Mouse (Mus musculus): ENCODE measurements around the gene Zfp217. TPM values are rescaled to one million over a fixed set of nuclear protein-coding genes. Genes with fewer than 3 reads are reported as not detected.

The Zfp217 gene
- polyA plus RNA-seq, 1 experiment, result 5.0 TPM

DNA sequence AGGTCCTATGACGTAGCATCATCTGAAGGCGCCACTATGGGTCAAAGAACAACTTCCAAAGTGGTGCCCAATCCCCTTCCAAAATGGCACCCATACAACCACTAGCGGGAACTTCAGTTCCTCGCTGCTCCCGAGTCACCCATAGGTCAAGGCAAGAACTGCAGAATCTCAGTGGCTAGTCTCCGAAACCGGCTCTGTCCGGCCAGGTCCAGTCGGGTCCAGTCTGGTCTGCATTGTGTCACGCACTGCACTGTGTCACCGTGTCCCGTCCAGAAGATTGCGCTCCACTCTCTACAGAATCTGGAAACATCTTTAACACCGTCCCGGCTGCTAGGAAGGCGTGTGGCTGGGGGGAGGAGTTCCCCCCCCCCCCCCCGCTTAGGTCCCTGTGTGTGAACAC lies 53.7 kb downstream of the Zfp217 start:
- Histone ChIP-seq H3K27me3 (ENCODE audit: control insufficient read depth, insufficient read depth, insufficient read length) (peaks cover 15% of the 10 kb centered on the region), H3K79me2 (ENCODE audit: control insufficient read depth, insufficient read depth) (no peaks in the 10 kb centered on the region), H3K4me2 (ENCODE audit: low read depth) (no peak overlapping the region), H3K36me3 (ENCODE audit: control insufficient read depth, insufficient read depth) (no peaks in the 10 kb centered on the region), H3K4me3 (no peak overlapping the region), H3ac (ENCODE audit: control insufficient read depth, insufficient read length) (no peak overlapping the region)
- no peak for TF ChIP-seq MYOG (IDR thresholded peaks at IDR 0.05; ENCODE audit: control insufficient read depth in 1 of 3, insufficient read depth in 1 of 3, insufficient read length in 2 of 3, low read depth in 2 of 3)

- no peaks in the 10 kb centered on the region for H3K36me3 ChIP-seq (ENCODE audit: control insufficient read depth, insufficient read depth)
- H3K79me2 ChIP-seq (ENCODE audit: control insufficient read depth, insufficient read depth), result no peaks in the 10 kb centered on the region
- TF ChIP-seq TCF12 (IDR thresholded peaks at IDR 0.05; ENCODE audit: insufficient read depth, poor library complexity, severe bottlenecking), result no peak
- TF ChIP-seq USF1 (IDR thresholded peaks at IDR 0.05; ENCODE audit: low read depth), result no peak
- TF ChIP-seq CEBPB (IDR thresholded peaks at IDR 0.05; ENCODE audit: insufficient read depth, poor library complexity, severe bottlenecking), result no peak
- no peak for TF ChIP-seq E2F4 (IDR thresholded peaks at IDR 0.05; ENCODE audit: insufficient read depth)
- TF ChIP-seq MYOG (IDR thresholded peaks at IDR 0.05; ENCODE audit: control insufficient read depth in 1 of 3, insufficient read depth in 1 of 3, insufficient read length in 2 of 3, low read depth in 2 of 3), result no peak
- no peak for TF ChIP-seq POLR2A (IDR thresholded peaks at IDR 0.05; ENCODE audit: insufficient read length, low read depth)
- TF ChIP-seq REST (IDR thresholded peaks at IDR 0.05; ENCODE audit: insufficient read depth, insufficient read length), result no peak
- TF ChIP-seq POLR2AphosphoS2 (IDR thresholded peaks at IDR 0.05; ENCODE audit: insufficient read length, low read depth), result no peak
- no peak for TF ChIP-seq MAX (IDR thresholded peaks at IDR 0.05; ENCODE audit: low read depth)
- H3ac ChIP-seq (ENCODE audit: control insufficient read depth, insufficient read length), result no peak overlapping the region
- H3K27me3 ChIP-seq (ENCODE audit: control insufficient read depth, insufficient read depth, insufficient read length), result peaks cover 26% of the 10 kb centered on the region
- no peak overlapping the region for H3K4me3 ChIP-seq
- H3K4me2 ChIP-seq (ENCODE audit: low read depth), result no peak overlapping the region
Observed at GRCm38 (mm10) chr2:170091563-170092443, 56.1 kb downstream of the Zfp217 start.

GRCm38 (mm10) chr2:170078442-170079017 lies 69.4 kb downstream of the Zfp217 start:
- Histone ChIP-seq H3K4me3 (no peak overlapping the region), H3K4me2 (ENCODE audit: low read depth) (no peak overlapping the region), H3ac (ENCODE audit: control insufficient read depth, insufficient read length) (no peak overlapping the region), H3K79me2 (ENCODE audit: control insufficient read depth, insufficient read depth) (no peaks in the 10 kb centered on the region), H3K36me3 (ENCODE audit: control insufficient read depth, insufficient read depth) (no peaks in the 10 kb centered on the region), H3K27me3 (ENCODE audit: control insufficient read depth, insufficient read depth, insufficient read length) (peaks cover 5% of the 10 kb centered on the region)
- no peak for TF ChIP-seq E2F4 (IDR thresholded peaks at IDR 0.05; ENCODE audit: insufficient read depth)

GRCm38 (mm10) chr2:170078041-170078440 lies 69.9 kb downstream of the Zfp217 start:
- Histone ChIP-seq H3K79me2 (ENCODE audit: control insufficient read depth, insufficient read depth) (no peaks in the 10 kb centered on the region), H3ac (ENCODE audit: control insufficient read depth, insufficient read length) (no peak overlapping the region), H3K4me2 (ENCODE audit: low read depth) (no peak overlapping the region), H3K27me3 (ENCODE audit: control insufficient read depth, insufficient read depth, insufficient read length) (peaks cover 5% of the 10 kb centered on the region), H3K4me3 (no peak overlapping the region), H3K36me3 (ENCODE audit: control insufficient read depth, insufficient read depth) (no peaks in the 10 kb centered on the region)
- TF ChIP-seq USF1 (IDR thresholded peaks at IDR 0.05; ENCODE audit: low read depth), result no peak
- TF ChIP-seq TCF3 (IDR thresholded peaks at IDR 0.05; ENCODE audit: insufficient read length, low read depth), result no peak
- no peak for TF ChIP-seq TCF12 (IDR thresholded peaks at IDR 0.05; ENCODE audit: insufficient read depth, poor library complexity, severe bottlenecking)
- TF ChIP-seq MYOD1 (IDR thresholded peaks at IDR 0.05; ENCODE audit: control insufficient read depth in 1 of 3, insufficient read length in 2 of 3, low read depth in 2 of 3), result no peak
- TF ChIP-seq POLR2A (IDR thresholded peaks at IDR 0.05; ENCODE audit: insufficient read length, low read depth), result no peak
- TF ChIP-seq CEBPB (IDR thresholded peaks at IDR 0.05; ENCODE audit: insufficient read depth, poor library complexity, severe bottlenecking), result no peak
- TF ChIP-seq REST (IDR thresholded peaks at IDR 0.05; ENCODE audit: insufficient read depth, insufficient read length), result no peak
- no peak for TF ChIP-seq MAX (IDR thresholded peaks at IDR 0.05; ENCODE audit: low read depth)
- TF ChIP-seq E2F4 (IDR thresholded peaks at IDR 0.05; ENCODE audit: insufficient read depth), result no peak
- no peak for TF ChIP-seq SRF (IDR thresholded peaks at IDR 0.05; ENCODE audit: control insufficient read depth, insufficient read length, low read depth)
- no peak for TF ChIP-seq MYOG (IDR thresholded peaks at IDR 0.05; ENCODE audit: control insufficient read depth in 1 of 3, insufficient read depth in 1 of 3, insufficient read length in 2 of 3, low read depth in 2 of 3)
- no peak for TF ChIP-seq POLR2AphosphoS2 (IDR thresholded peaks at IDR 0.05; ENCODE audit: insufficient read length, low read depth)

GRCm38 (mm10) chr2:170076941-170077490 lies 70.9 kb downstream of the Zfp217 start:
- Histone ChIP-seq H3K4me3 (no peak overlapping the region), H3K27me3 (ENCODE audit: control insufficient read depth, insufficient read depth, insufficient read length) (peaks cover 10% of the 10 kb centered on the region), H3K79me2 (ENCODE audit: control insufficient read depth, insufficient read depth) (no peaks in the 10 kb centered on the region), H3ac (ENCODE audit: control insufficient read depth, insufficient read length) (no peak overlapping the region), H3K4me2 (ENCODE audit: low read depth) (no peak overlapping the region), H3K36me3 (ENCODE audit: control insufficient read depth, insufficient read depth) (no peaks in the 10 kb centered on the region)
- no peak for TF ChIP-seq MYOD1 (IDR thresholded peaks at IDR 0.05; ENCODE audit: control insufficient read depth in 1 of 3, insufficient read length in 2 of 3, low read depth in 2 of 3)
- TF ChIP-seq SRF (IDR thresholded peaks at IDR 0.05; ENCODE audit: control insufficient read depth, insufficient read length, low read depth), result no peak
- no peak for TF ChIP-seq E2F4 (IDR thresholded peaks at IDR 0.05; ENCODE audit: insufficient read depth)
- TF ChIP-seq TCF3 (IDR thresholded peaks at IDR 0.05; ENCODE audit: insufficient read length, low read depth), result no peak
- TF ChIP-seq CEBPB (IDR thresholded peaks at IDR 0.05; ENCODE audit: insufficient read depth, poor library complexity, severe bottlenecking), result no peak
- no peak for TF ChIP-seq REST (IDR thresholded peaks at IDR 0.05; ENCODE audit: insufficient read depth, insufficient read length)
- TF ChIP-seq MAX (IDR thresholded peaks at IDR 0.05; ENCODE audit: low read depth), result no peak
- TF ChIP-seq TCF12 (IDR thresholded peaks at IDR 0.05; ENCODE audit: insufficient read depth, poor library complexity, severe bottlenecking), result no peak
- no peak for TF ChIP-seq POLR2AphosphoS2 (IDR thresholded peaks at IDR 0.05; ENCODE audit: insufficient read length, low read depth)
- no peak for TF ChIP-seq USF1 (IDR thresholded peaks at IDR 0.05; ENCODE audit: low read depth)
- no peak for TF ChIP-seq MYOG (IDR thresholded peaks at IDR 0.05; ENCODE audit: control insufficient read depth in 1 of 3, insufficient read depth in 1 of 3, insufficient read length in 2 of 3, low read depth in 2 of 3)
- TF ChIP-seq POLR2A (IDR thresholded peaks at IDR 0.05; ENCODE audit: insufficient read length, low read depth), result no peak
